Mouse (Mus musculus): ENCODE data around the gene Il10. TPM values are rescaled to one million over a fixed set of nuclear protein-coding genes. Genes with fewer than 3 reads are reported as not detected.
"Not testable (repeated sequence)": the region's sequence is repeated elsewhere in the genome, so short reads cannot be mapped to it uniquely, and the experiment has no call there.

Gene Il10
- polyA plus RNA-seq, 1 experiment from 2014 or later, result not detected

DNA sequence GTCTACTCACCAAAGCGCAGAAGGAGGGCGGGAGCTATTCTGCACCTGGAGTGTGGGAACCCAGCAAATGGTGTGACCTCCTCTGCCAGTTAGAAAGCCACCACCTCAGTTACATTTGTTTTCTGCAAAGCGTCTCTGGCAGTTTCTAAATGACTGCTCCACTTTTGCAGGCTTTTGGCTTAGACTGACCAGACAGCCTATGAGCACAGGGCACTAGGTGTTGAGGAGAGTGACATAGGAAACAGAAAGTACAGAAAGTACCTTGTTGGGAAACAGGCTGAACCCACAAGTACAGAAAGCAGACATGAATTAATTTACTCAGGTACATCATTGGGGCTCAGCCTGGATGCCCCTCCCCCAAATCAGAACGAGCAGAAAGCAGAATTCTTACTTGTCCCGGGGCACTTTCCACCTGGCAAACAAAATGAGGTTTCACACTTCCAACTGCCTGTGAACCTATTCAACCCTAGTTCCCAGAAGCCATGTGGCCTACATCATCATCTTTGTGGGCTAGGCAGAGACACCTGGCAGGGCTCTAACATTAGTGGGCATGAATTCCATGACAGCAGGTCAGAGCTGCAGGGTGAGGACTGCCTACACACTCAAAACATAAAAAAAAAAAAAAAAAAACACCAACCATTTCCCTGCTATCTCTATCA is 3.1 kb downstream of the Il10 start:
- WGBS, result 58% methylated on average over 5 of the region's 5 CpGs
- H3K4me2 ChIP-seq (ENCODE audit: low read depth, low read length), result no peak overlapping the region
- H3K36me3 ChIP-seq (ENCODE audit: control insufficient read depth, insufficient read depth, low read length), result no peaks in the 10 kb centered on the region
- no peak for DNase-seq (ENCODE audit: low spot score)
- no peak for ATAC-seq (ENCODE audit: low read depth)
- H3K27ac ChIP-seq (replicated peaks; ENCODE audit: low read depth, low read length), result no peak overlapping the region
- H3K27me3 ChIP-seq (replicated peaks; ENCODE audit: control insufficient read depth, insufficient read depth, low read length), result no peaks in the 10 kb centered on the region
- no peaks in the 10 kb centered on the region for H3K9me3 ChIP-seq (ENCODE audit: control insufficient read depth, low read length)
- 0 out of 2 replicates have a peak, but pooled peaks cover 4% of the 10 kb centered on the region for H3K4me1 ChIP-seq (ENCODE audit: control insufficient read depth, insufficient read depth, low read length)
- no peak overlapping the region for H3K9ac ChIP-seq (ENCODE audit: low read depth, low read length)
- H3K4me3 ChIP-seq (ENCODE audit: low read depth, low read length), result no peak overlapping the region

DNA sequence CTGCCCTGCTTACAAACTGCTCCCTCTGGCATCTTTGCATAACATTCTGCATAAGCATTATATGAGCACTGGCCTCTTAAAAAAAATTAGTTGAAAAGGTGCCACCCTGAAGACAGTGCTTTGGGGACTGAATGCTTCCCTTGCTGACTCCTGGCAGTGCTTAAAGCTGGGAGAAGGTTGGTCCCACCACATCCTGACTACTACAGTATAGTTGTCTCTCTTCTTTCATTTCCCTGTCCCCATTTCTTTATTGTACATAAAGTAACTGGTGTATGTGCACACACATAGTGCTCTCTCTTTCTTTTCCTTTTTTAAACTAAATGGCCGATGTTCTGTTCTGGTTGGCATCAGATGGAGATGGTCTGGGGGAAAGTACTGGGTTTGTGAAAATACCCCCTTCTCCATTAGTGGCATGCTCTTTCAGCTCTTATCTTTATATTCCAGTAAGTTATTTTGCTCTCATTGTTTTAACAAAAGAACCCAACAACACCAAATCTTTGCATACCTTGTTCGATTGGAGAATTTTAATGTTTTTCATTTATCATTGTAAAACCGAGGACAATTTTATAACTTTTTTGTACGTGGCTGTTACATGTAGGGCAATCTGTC is 3.7 kb downstream of the Il10 start:
- not testable (repeated sequence) for DNase-seq (ENCODE audit: low spot score); H3K36me3 ChIP-seq (ENCODE audit: control insufficient read depth, insufficient read depth, low read length); H3K27me3 ChIP-seq (replicated peaks; ENCODE audit: control insufficient read depth, insufficient read depth, low read length); H3K27ac ChIP-seq (replicated peaks; ENCODE audit: low read depth, low read length); H3K4me2 ChIP-seq (ENCODE audit: low read depth, low read length); H3K9ac ChIP-seq (ENCODE audit: low read depth, low read length); ATAC-seq (ENCODE audit: low read depth); H3K4me1 ChIP-seq (ENCODE audit: control insufficient read depth, insufficient read depth, low read length); H3K9me3 ChIP-seq (ENCODE audit: control insufficient read depth, low read length); H3K4me3 ChIP-seq (ENCODE audit: low read depth, low read length)
- 82% methylated on average over 4 of the region's 4 CpGs for WGBS

DNA sequence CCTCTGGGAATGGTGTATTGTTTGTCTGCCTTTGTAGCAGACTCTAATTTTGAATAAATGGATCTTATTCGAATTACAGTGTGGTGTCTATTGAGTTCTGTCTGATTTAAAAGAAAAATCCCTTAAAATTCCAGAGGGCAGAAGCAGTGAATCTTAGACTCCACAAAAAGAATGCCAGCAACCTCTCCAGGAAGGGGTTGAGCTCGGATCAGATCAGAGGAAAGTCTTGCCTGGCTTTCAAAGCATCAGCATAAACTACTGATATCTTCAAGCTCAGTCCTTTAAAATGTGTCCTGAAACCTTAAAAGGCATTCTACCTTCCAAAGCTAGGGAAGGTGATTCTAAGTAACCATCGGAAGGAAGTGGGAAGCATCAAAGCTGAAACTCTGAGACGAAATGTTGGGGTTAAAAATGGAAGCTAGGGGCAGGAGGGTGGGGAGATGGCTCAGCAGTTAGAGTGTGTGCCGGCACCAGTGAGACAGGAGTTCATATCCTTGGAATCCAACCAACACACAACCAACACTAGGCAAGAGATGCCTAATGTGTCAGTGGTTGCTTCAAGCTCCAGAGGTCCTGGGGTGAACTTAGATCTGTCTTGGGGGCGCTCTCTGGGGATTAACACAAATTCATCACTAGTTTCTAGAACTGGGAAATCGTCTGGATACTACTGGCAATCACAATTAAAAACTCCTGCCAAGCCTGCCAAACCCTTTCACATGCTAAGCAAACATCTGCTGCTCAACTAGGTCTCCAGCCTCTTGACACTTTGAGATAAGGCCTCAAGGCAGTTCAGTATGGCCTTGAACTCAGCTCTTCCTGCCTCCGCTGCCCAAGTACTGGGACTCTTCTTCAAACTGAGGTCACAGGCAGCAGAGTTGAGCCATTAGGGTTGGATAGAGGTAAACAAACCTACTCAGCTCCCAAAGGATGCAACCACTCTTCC is 5.5 kb downstream of the Il10 start:
- no peak overlapping the region for H3K27ac ChIP-seq (replicated peaks; ENCODE audit: low read depth, low read length)
- 0 out of 2 replicates have a peak, but pooled peaks cover 4% of the 10 kb centered on the region for H3K4me1 ChIP-seq (ENCODE audit: control insufficient read depth, insufficient read depth, low read length)
- H3K4me3 ChIP-seq (ENCODE audit: low read depth, low read length), result no peak overlapping the region
- H3K27me3 ChIP-seq (replicated peaks; ENCODE audit: control insufficient read depth, insufficient read depth, low read length), result no peaks in the 10 kb centered on the region
- DNase-seq (ENCODE audit: low spot score) (no peak), ATAC-seq (ENCODE audit: low read depth) (no peak)
- WGBS, result 80% methylated on average over 8 of the region's 8 CpGs
- no peak overlapping the region for H3K9ac ChIP-seq (ENCODE audit: low read depth, low read length)
- H3K36me3 ChIP-seq (ENCODE audit: control insufficient read depth, insufficient read depth, low read length), result no peaks in the 10 kb centered on the region
- H3K9me3 ChIP-seq (ENCODE audit: control insufficient read depth, low read length), result no peaks in the 10 kb centered on the region
- H3K4me2 ChIP-seq (ENCODE audit: low read depth, low read length), result no peak overlapping the region

DNA sequence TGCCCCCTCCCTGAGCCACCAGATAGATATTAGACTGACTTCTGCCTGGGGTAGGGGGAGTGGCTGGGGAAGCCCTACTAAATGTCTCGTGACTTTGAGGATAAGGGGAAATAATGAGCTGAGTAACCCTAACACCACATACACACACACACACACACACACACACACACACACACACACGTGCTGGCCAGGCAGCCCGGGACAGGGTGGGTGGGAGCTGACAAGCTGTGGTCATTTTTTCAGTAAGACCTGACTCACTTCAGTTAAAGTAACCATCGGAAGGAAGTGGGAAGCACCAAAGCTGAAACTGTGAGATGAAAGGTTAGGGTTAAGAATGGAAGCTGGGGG is 6.2 kb downstream of the Il10 start:
- no peaks in the 10 kb centered on the region for H3K36me3 ChIP-seq (ENCODE audit: control insufficient read depth, insufficient read depth, low read length)
- H3K9ac ChIP-seq (ENCODE audit: low read depth, low read length), result no peak overlapping the region
- no peak overlapping the region for H3K4me3 ChIP-seq (ENCODE audit: low read depth, low read length)
- no peak for ATAC-seq (ENCODE audit: low read depth)
- H3K27me3 ChIP-seq (replicated peaks; ENCODE audit: control insufficient read depth, insufficient read depth, low read length), result no peaks in the 10 kb centered on the region
- no peaks in the 10 kb centered on the region for H3K9me3 ChIP-seq (ENCODE audit: control insufficient read depth, low read length)
- H3K4me1 ChIP-seq (ENCODE audit: control insufficient read depth, insufficient read depth, low read length), result no peaks in the 10 kb centered on the region
- WGBS, result 74% methylated on average over 2 of the region's 4 CpGs
- no peak for DNase-seq (ENCODE audit: low spot score)
- no peak overlapping the region for H3K27ac ChIP-seq (replicated peaks; ENCODE audit: low read depth, low read length)
- H3K4me2 ChIP-seq (ENCODE audit: low read depth, low read length), result no peak overlapping the region

DNA sequence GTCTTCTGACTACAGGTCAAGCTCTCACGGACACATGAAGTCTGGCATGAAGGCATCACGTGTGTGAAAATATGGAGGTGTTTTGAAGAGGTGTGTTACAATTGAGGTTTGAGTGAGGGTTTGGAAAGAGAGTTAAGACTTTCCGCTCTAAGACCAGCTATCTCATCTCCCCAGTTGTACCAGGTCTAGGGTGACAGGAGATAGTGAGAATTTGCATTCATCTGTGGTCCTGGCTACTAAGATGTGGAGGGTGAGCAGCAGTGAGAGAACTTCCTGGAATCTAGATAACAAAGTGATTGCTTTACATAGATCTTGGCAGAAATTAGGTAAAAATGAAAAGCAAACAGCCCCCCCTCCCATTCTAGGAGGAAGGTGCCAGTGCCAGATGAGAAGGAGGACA is 9.6 kb downstream of the Il10 start:
- WGBS, result 85% methylated on average over 3 of the region's 3 CpGs
- ATAC-seq (ENCODE audit: low read depth), result no peak
- H3K27me3 ChIP-seq (replicated peaks; ENCODE audit: control insufficient read depth, insufficient read depth, low read length), result no peaks in the 10 kb centered on the region
- H3K9ac ChIP-seq (ENCODE audit: low read depth, low read length), result no peak overlapping the region
- DNase-seq (ENCODE audit: low spot score), result no peak
- H3K27ac ChIP-seq (replicated peaks; ENCODE audit: low read depth, low read length), result no peak overlapping the region
- H3K4me2 ChIP-seq (ENCODE audit: low read depth, low read length), result no peak overlapping the region
- H3K9me3 ChIP-seq (ENCODE audit: control insufficient read depth, low read length), result no peaks in the 10 kb centered on the region
- no peak overlapping the region for H3K4me3 ChIP-seq (ENCODE audit: low read depth, low read length)
- no peaks in the 10 kb centered on the region for H3K36me3 ChIP-seq (ENCODE audit: control insufficient read depth, insufficient read depth, low read length)
- no peaks in the 10 kb centered on the region for H3K4me1 ChIP-seq (ENCODE audit: control insufficient read depth, insufficient read depth, low read length)

DNA sequence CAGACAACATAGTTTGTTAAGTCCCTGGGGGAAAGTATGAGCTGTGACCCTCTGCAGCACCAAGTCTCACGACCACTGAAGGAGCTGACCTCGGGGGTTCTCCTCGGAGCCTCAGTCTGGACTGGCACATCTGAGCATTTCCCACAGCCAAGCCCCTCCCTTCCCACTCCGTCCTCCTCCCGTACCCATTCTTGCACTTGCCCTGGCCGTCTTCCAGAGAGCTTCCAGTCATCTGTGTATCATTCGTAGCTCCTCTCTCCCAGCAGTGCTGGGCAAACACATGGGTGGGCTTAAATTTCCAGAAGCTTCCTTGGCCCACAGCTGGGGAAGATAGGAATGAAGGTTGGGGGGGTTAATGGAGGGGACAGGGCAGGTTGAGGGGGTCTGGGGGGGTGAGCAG is 10.6 kb downstream of the Il10 start:
- no peak overlapping the region for H3K9ac ChIP-seq (ENCODE audit: low read depth, low read length)

DNA sequence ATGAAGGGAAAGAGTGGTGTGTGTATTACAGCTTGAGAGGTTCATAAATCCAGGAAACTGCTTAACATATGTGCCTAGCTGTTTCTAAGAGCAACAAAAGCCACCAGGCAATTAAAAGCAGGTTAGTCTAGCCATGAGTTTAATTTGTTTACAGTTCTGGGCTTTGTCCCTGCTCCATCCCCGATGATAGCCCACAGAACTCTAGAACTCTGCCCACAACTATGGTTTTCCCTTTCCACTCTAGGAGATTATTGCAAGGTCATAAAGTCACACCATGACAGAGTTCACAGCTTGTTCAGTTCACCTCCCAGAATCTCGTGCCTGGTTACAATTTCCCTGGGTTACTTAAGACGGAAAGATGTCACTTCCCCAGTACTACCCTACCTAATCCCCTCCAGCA is 11.6 kb downstream of the Il10 start:
- WGBS, result 19% methylated on average over 3 of the region's 3 CpGs
- no peak overlapping the region for H3K9ac ChIP-seq (ENCODE audit: low read depth, low read length)

More for the DNA sequence above, 10.6 kb downstream of the Il10 start:
- no peak overlapping the region for H3K4me3 ChIP-seq (ENCODE audit: low read depth, low read length)
- H3K9me3 ChIP-seq (ENCODE audit: control insufficient read depth, low read length), result no peaks in the 10 kb centered on the region
- no peaks in the 10 kb centered on the region for H3K4me1 ChIP-seq (ENCODE audit: control insufficient read depth, insufficient read depth, low read length)
- H3K36me3 ChIP-seq (ENCODE audit: control insufficient read depth, insufficient read depth, low read length), result no peaks in the 10 kb centered on the region
- DNase-seq (ENCODE audit: low spot score), result peak; percentile 30
- WGBS, result 15% methylated on average over 7 of the region's 7 CpGs
- ATAC-seq (ENCODE audit: low read depth), result no peak
- no peak overlapping the region for H3K27ac ChIP-seq (replicated peaks; ENCODE audit: low read depth, low read length)
- H3K4me2 ChIP-seq (ENCODE audit: low read depth, low read length), result no peak overlapping the region
- H3K27me3 ChIP-seq (replicated peaks; ENCODE audit: control insufficient read depth, insufficient read depth, low read length), result no peaks in the 10 kb centered on the region

DNA sequence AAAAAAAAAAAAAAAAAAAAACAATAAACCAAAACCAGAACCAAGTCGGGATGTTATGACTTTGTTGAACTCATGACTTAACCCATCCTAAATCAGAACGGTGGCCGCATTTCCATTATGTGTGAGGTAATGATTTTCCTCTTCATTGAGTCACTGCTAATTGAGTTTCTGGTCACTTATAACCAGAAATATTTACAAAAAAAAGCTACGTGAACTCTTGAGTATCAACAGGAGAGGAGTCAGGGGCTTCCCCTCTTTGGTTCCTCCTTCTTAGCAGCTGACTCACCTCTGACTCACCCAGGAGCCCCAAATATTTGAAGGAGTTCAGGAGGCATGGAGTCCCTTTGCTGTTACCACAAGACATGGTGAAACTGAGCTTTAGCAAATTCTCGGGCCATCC is 18.4 kb downstream of the Il10 start:
- H3K4me2 ChIP-seq (ENCODE audit: low read depth, low read length), result no peak overlapping the region
- no peaks in the 10 kb centered on the region for H3K4me1 ChIP-seq (ENCODE audit: control insufficient read depth, insufficient read depth, low read length)
- no peaks in the 10 kb centered on the region for H3K27me3 ChIP-seq (replicated peaks; ENCODE audit: control insufficient read depth, insufficient read depth, low read length)
- no peak overlapping the region for H3K9ac ChIP-seq (ENCODE audit: low read depth, low read length)
- no peak overlapping the region for H3K27ac ChIP-seq (replicated peaks; ENCODE audit: low read depth, low read length)
- peaks cover 10% of the 10 kb centered on the region; the same call in 1 of the 2 replicates for H3K9me3 ChIP-seq (ENCODE audit: control insufficient read depth, low read length)
- 84% methylated on average over 5 of the region's 5 CpGs for WGBS
- ATAC-seq (ENCODE audit: low read depth) (no peak), DNase-seq (ENCODE audit: low spot score) (no peak)
- H3K4me3 ChIP-seq (ENCODE audit: low read depth, low read length), result no peak overlapping the region
- no peaks in the 10 kb centered on the region for H3K36me3 ChIP-seq (ENCODE audit: control insufficient read depth, insufficient read depth, low read length)

More for the DNA sequence above, 11.6 kb downstream of the Il10 start:
- no peak overlapping the region for H3K27ac ChIP-seq (replicated peaks; ENCODE audit: low read depth, low read length)
- H3K36me3 ChIP-seq (ENCODE audit: control insufficient read depth, insufficient read depth, low read length), result no peaks in the 10 kb centered on the region
- no peak overlapping the region for H3K4me3 ChIP-seq (ENCODE audit: low read depth, low read length)
- no peaks in the 10 kb centered on the region for H3K9me3 ChIP-seq (ENCODE audit: control insufficient read depth, low read length)
- H3K4me2 ChIP-seq (ENCODE audit: low read depth, low read length), result no peak overlapping the region
- ATAC-seq (ENCODE audit: low read depth) (no peak), DNase-seq (ENCODE audit: low spot score) (no peak)
- no peaks in the 10 kb centered on the region for H3K4me1 ChIP-seq (ENCODE audit: control insufficient read depth, insufficient read depth, low read length)
- H3K27me3 ChIP-seq (replicated peaks; ENCODE audit: control insufficient read depth, insufficient read depth, low read length), result no peaks in the 10 kb centered on the region
